Mouse (Mus musculus): ENCODE data around the gene Cenpm.

GRCm38 (mm10) chr15:82231591-82232378 lies 12.8 kb downstream of the Cenpm start:
- TF ChIP-seq CTCF (IDR thresholded peaks at IDR 0.05; ENCODE audit: borderline replicate concordance, insufficient read depth, low read length) (no peak), POLR2A (IDR thresholded peaks at IDR 0.05; ENCODE audit: low read depth, low read length) (no peak)

All from embryonic fibroblast, embryonic 13.5 days (primary cell).